Mouse (Mus musculus): ENCODE measurements around the gene Mlf2. TPM values are rescaled to one million over a fixed set of nuclear protein-coding genes. Genes with fewer than 3 reads are reported as not detected.
A peak's percentile ranks its signal among the peaks of the same experiment; 100 is the strongest.

Mlf2 gene
- polyA plus RNA-seq, 1 experiment from 2014 or later: 435 TPM

DNA sequence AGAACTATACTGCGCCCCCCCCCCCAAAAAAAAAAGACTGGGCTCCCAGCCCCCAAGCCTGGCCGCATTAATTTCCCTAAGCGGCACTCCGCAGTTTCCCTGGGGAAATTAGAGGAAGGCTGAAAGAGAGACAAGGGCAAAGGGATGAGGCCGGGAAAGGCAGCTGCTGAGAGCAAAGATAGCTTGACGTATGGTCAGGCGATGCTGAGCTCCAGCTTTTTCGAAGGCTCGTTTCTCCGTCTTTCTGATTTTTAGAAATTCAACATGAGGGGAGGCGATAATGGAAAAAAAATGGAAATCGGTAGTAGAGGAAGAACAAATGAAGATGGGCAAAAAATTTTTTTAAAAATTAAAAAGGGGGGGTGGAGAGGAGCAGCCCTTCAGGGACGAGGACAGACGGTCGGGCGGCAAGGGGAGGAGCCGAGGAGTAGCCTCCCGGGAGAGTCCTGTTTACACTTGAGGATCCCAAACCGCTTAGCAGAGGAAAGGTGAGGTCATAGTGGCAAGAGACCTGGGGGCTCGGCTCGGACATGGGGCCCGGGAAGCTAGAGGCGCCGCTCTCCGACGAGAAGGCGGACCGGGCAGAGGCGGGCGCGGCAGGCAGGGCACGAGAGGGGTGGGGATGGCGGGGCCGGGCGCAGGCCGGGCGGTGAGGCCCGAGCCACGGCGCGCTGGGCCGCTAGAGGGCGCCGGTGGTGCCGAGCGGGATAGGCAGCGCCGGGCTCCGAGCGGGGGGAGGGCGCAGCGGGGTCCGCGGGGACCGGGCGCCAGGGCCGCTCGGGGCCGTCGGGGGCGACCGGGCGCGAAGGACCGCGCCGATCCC, 14.3 kb upstream of the Mlf2 start:
- Histone ChIP-seq H3K9ac (ENCODE audit: low read length) (peak overlapping the region; percentile 97), H3K4me3 (ENCODE audit: low read depth, low read length) (peak overlapping the region; percentile 96), H3K27me3 (ENCODE audit: control insufficient read depth, insufficient read depth, low read length) (no peaks in the 10 kb centered on the region), H3K36me3 (ENCODE audit: control insufficient read depth, insufficient read depth, low read length) (peaks cover 8% of the 10 kb centered on the region; the same call in 1 of the 2 replicates), H3K27ac (ENCODE audit: low read depth, low read length) (peak overlapping the region; percentile 99), H3K4me2 (peak overlapping the region; percentile 97), H3K4me1 (ENCODE audit: control insufficient read depth, insufficient read depth, low read length) (peaks cover 47% of the 10 kb centered on the region), H3K9me3 (ENCODE audit: control insufficient read depth, low read length) (no peaks in the 10 kb centered on the region)
- WGBS: under 1% methylated on average over 60 of the region's 67 CpGs
- DNase-seq (ENCODE audit: low spot score, missing footprints) (peak; percentile 100), ATAC-seq (ENCODE audit: low FRiP score) (peak; percentile 49)

DNA sequence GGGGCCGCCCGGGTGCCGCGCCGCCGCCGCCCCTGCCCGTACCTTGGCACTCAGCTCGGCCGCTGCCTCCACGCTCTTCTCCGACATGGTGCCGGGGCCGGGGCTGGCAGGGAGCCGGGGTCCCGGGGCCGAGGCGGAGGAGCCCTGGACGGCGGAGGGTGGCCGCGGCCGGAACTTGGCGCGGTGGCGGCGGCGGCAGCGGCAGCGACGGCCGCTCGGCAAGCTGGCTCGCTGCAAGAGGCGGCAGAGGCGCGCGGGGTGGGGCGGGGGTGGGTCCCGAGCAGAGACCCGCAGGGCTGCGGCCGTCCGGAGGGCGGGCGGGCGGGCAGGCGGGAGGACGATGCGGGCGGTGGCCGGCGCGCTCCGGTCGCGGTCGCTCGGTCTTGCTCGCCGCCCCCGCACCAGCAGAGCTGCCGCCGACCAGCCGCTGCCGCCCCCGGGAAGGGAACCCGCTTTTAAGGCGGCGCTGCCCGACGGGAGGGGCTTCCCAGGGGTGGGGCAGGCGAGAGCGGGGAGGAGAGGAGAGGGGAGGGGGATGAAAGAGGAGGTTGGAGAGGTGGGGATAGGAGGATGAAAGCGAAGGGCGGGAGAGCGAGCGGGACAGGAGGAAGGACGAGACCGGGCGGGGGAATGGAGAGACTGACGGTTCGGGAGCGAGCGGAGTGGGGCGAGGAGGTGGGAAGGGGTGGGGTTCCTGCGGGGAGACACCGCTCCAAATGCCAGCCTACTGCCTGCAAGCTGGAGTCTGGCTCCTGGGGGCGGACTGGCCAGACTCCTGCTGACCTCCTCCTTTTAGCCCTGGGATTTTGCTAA, 13.5 kb upstream of the Mlf2 start:
- under 1% methylated on average over 55 of the region's 89 CpGs for WGBS
- H3K27ac ChIP-seq (ENCODE audit: low read depth, low read length): peak overlapping the region; percentile 99
- H3K9ac ChIP-seq (ENCODE audit: low read length): peak overlapping the region; percentile 97
- H3K4me1 ChIP-seq (ENCODE audit: control insufficient read depth, insufficient read depth, low read length): peaks cover 47% of the 10 kb centered on the region
- DNase-seq (ENCODE audit: low spot score, missing footprints): peak; percentile 98
- H3K4me3 ChIP-seq (ENCODE audit: low read depth, low read length): peak overlapping the region; percentile 96
- peaks cover 6% of the 10 kb centered on the region; the same call in 1 of the 2 replicates for H3K36me3 ChIP-seq (ENCODE audit: control insufficient read depth, insufficient read depth, low read length)
- H3K4me2 ChIP-seq: peak overlapping the region; percentile 97
- no peaks in the 10 kb centered on the region for H3K27me3 ChIP-seq (ENCODE audit: control insufficient read depth, insufficient read depth, low read length)
- ATAC-seq (ENCODE audit: low FRiP score): peak; percentile 63
- H3K9me3 ChIP-seq (ENCODE audit: control insufficient read depth, low read length): no peaks in the 10 kb centered on the region

DNA sequence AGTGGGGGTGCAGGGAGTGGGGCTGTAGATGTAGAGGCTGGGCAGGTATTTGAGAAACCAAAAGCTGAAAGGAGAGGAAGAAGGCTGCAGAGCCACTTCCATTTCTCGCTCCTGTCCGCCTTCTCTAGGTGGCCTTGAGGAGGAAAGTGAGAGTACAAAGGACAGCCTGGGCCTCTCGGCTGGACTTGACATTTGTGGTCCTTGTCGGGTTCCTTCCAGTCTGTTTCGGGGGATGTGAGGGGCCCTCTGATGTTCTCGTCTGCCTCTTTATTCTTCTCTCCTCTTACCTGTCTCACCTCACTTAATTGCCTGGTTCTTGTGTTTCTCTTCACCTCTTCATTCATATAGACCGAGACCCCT, 12.9 kb upstream of the Mlf2 start:
- WGBS: 5% methylated on average over 7 of the region's 7 CpGs
- H3K9me3 ChIP-seq (ENCODE audit: control insufficient read depth, low read length): no peaks in the 10 kb centered on the region
- H3K4me3 ChIP-seq (ENCODE audit: low read depth, low read length): peak overlapping the region; percentile 96
- no peaks in the 10 kb centered on the region for H3K27me3 ChIP-seq (ENCODE audit: control insufficient read depth, insufficient read depth, low read length)
- H3K4me2 ChIP-seq: peak overlapping the region; percentile 97
- H3K4me1 ChIP-seq (ENCODE audit: control insufficient read depth, insufficient read depth, low read length): peaks cover 47% of the 10 kb centered on the region
- DNase-seq (ENCODE audit: low spot score, missing footprints) (peak; percentile 96), ATAC-seq (ENCODE audit: low FRiP score) (no peak)
- peak overlapping the region; percentile 99 for H3K27ac ChIP-seq (ENCODE audit: low read depth, low read length)
- H3K9ac ChIP-seq (ENCODE audit: low read length): peak overlapping the region; percentile 97
- peaks cover 5% of the 10 kb centered on the region; the same call in 1 of the 2 replicates for H3K36me3 ChIP-seq (ENCODE audit: control insufficient read depth, insufficient read depth, low read length)

DNA sequence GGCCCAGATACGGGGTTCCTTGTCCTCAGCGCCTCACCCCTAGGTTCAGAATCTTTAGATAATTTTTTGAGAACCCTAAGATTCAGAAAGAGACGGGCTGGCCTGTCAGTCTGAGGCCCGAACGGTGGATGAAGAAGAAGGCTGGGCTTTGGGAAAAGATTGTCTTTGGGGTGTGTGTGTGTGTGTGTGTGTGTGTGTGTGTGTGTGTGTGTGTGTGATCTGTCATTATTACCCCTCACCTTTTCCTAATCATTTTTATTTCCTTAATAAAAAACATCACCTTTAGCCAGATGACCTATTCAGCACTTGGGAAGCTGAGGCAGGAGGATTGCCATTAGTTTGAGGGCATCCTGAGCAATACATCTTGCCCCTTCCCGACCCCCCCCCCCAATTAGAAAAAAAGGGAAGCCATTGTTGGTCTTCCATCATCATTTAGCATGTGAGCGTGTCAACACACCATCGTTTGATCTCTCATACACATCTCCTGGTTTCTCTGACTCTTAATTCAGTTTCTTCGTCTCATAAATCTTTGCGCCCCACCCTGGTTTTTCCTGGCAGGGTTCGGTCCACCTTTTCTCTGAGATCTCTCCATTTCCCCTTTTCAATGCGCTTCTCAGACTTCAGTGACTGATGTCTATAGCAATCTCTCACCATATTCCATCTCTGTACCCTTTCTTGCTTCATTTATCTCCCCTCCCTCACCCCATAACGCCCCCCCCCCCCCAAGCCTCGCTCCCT, 12.1 kb upstream of the Mlf2 start:
- DNase-seq (ENCODE audit: low spot score, missing footprints): peak; percentile 89
- Histone ChIP-seq H3K9me3 (ENCODE audit: control insufficient read depth, low read length) (no peaks in the 10 kb centered on the region), H3K36me3 (ENCODE audit: control insufficient read depth, insufficient read depth, low read length) (peaks cover 5% of the 10 kb centered on the region; the same call in 1 of the 2 replicates), H3K27ac (ENCODE audit: low read depth, low read length) (peak overlapping the region; percentile 99), H3K4me1 (ENCODE audit: control insufficient read depth, insufficient read depth, low read length) (peaks cover 44% of the 10 kb centered on the region), H3K27me3 (ENCODE audit: control insufficient read depth, insufficient read depth, low read length) (no peaks in the 10 kb centered on the region), H3K9ac (ENCODE audit: low read length) (peak overlapping the region; percentile 97), H3K4me2 (peak overlapping the region; percentile 97), H3K4me3 (ENCODE audit: low read depth, low read length) (peak overlapping the region; percentile 96; the same call in 1 of the 2 replicates)
- ATAC-seq (ENCODE audit: low FRiP score): no peak
- WGBS: 23% methylated on average over 13 of the region's 14 CpGs

DNA sequence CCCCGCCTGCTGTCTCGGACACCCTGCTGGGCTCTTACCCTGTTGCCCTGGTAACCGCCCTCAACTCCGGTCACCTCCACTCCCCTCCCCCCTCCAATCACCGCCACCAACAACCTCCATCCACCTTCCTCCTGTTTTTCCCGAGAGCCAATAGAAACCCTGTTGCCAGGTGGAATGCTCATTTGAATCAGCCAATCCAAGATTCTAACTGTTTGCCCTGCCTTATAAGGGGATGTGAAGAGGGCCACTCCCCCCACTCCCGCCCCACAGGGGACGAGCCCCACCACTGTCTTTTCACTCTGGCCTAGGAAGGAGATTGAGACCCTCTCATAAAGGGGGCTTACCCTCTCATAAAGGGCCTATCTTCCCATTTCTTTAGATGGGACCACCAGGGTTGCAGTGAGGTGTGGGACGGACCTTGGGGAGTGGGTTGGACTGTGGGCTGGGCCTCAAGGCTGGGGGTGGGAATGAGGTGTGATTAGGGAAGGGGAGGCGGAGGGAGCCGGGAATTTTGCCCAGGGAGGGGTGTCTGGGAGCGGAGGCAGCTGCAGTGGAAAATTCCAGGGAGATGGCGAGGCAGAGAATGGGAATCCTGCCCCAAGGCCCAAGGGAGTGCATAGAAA, 11.4 kb upstream of the Mlf2 start, which contains the start of gene Ptms:
Gene Ptms (minus strand): TSS at position 409 of the 623 bp plus-strand sequence.
- H3K9me3 ChIP-seq (ENCODE audit: control insufficient read depth, low read length): no peaks in the 10 kb centered on the region
- 1% methylated on average over 12 of the region's 13 CpGs for WGBS
- H3K36me3 ChIP-seq (ENCODE audit: control insufficient read depth, insufficient read depth, low read length): peaks cover 1% of the 10 kb centered on the region; the same call in 1 of the 2 replicates
- DNase-seq (ENCODE audit: low spot score, missing footprints) (peak; percentile 98), ATAC-seq (ENCODE audit: low FRiP score) (peak; percentile 85)
- peak within 1 kb of the TSS; percentile 13; the same call in 1 of the 2 replicates for H3K9ac ChIP-seq (ENCODE audit: low read length)
- no peak within 1 kb of the TSS; the same call in 1 of the 2 replicates for H3K4me3 ChIP-seq (ENCODE audit: low read depth, low read length)
- H3K4me2 ChIP-seq: peak within 1 kb of the TSS; percentile 97
- H3K4me1 ChIP-seq (ENCODE audit: control insufficient read depth, insufficient read depth, low read length): peaks cover 37% of the 10 kb centered on the region
- no peaks in the 10 kb centered on the region for H3K27me3 ChIP-seq (ENCODE audit: control insufficient read depth, insufficient read depth, low read length)
- H3K27ac ChIP-seq (ENCODE audit: low read depth, low read length): peak within 1 kb of the TSS; percentile 99

DNA sequence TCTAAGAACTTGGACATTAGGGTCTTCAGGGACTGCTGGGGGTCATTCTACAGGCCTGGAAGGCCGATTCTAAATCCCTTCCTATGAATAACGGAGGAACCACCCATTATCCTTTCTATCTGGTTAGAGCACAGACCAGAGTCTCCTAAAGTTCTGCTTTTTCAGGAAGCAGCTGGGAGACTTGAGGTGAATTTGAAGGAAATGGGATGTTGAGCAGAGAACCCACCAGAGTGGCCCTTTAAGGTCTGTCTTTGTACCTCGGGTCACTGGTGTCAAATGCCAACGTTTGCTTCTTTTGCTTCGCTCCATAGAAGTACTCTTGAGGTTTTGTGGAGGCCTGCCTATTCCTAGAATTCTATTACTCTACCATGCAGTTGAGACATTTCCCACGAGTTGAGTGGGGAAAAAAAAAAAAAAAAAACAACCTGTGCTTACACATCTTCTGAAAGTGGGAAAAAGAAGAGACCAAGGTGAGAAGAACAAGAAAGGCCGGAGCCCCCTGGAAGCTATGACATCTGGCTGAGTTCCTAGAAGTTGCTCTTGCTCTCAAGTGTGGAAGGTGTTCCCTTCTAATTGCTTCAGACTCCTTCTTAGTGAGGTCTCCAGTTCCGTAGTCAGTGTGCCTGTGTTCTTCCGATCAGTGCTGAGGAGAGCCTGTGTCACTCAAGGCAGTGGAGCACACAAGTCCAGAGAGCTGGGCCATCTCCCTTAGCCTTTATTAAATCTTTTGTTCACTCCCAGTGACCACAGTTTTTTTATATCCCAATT, 10.7 kb upstream of the Mlf2 start:
- Histone ChIP-seq H3K27ac (ENCODE audit: low read depth, low read length) (peak overlapping the region; percentile 99), H3K4me1 (ENCODE audit: control insufficient read depth, insufficient read depth, low read length) (peaks cover 30% of the 10 kb centered on the region), H3K9ac (ENCODE audit: low read length) (peak overlapping the region; percentile 13; the same call in 1 of the 2 replicates), H3K36me3 (ENCODE audit: control insufficient read depth, insufficient read depth, low read length) (no peaks in the 10 kb centered on the region), H3K27me3 (ENCODE audit: control insufficient read depth, insufficient read depth, low read length) (no peaks in the 10 kb centered on the region), H3K9me3 (ENCODE audit: control insufficient read depth, low read length) (no peaks in the 10 kb centered on the region), H3K4me3 (ENCODE audit: low read depth, low read length) (no peak overlapping the region), H3K4me2 (peak overlapping the region; percentile 27; the same call in 1 of the 2 replicates)
- ATAC-seq (ENCODE audit: low FRiP score): no peak
- peak; percentile 90 for DNase-seq (ENCODE audit: low spot score, missing footprints)
- WGBS: 26% methylated on average over 9 of the region's 9 CpGs

DNA sequence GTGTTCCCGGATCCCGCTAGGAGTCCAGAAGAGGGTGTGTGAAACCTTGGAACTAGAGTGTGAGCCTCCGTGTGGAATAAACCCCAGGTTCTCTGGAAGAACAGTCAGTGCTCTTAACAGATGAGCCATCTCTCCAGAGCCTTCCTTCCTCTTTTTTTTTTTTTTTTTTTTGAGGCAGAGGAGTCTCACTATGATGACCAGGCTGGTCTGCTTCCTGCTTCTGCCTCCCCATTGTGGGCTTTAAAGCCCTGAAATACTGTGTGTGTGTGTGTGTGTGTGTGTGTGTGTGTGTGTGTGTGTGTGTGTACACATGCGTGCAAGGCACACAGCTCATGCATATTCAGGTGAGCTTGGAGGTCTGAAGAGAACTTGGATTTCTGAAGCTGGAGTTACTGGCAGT, 9.6 kb upstream of the Mlf2 start:
- no peaks in the 10 kb centered on the region for H3K27me3 ChIP-seq (ENCODE audit: control insufficient read depth, insufficient read depth, low read length)
- H3K9ac ChIP-seq (ENCODE audit: low read length): no peak overlapping the region
- H3K4me1 ChIP-seq (ENCODE audit: control insufficient read depth, insufficient read depth, low read length): peaks cover 23% of the 10 kb centered on the region
- ATAC-seq (ENCODE audit: low FRiP score): no peak
- no peak overlapping the region for H3K4me2 ChIP-seq
- H3K27ac ChIP-seq (ENCODE audit: low read depth, low read length): 0 out of 2 replicates have a peak overlapping the region, but pooled peaks have one; percentile 17
- H3K9me3 ChIP-seq (ENCODE audit: control insufficient read depth, low read length): no peaks in the 10 kb centered on the region
- 74% methylated on average over 4 of the region's 4 CpGs for WGBS
- H3K36me3 ChIP-seq (ENCODE audit: control insufficient read depth, insufficient read depth, low read length): no peaks in the 10 kb centered on the region
- no peak overlapping the region for H3K4me3 ChIP-seq (ENCODE audit: low read depth, low read length)
- no peak for DNase-seq (ENCODE audit: low spot score, missing footprints)

Data from midbrain, embryonic 11.5 days (tissue).